Mouse (Mus musculus) heart, adult 2 months (tissue): Measurements from ENCODE around the gene Gm42372. TPM values are rescaled to one million over a fixed set of nuclear protein-coding genes. Genes with fewer than 3 reads are reported as not detected.

Experiments
- DNase-seq, 2 experiments: peaks; one replicate each; pipeline ENCODE4 v3.0.0; 2021
- H3K27ac ChIP-seq: fragments of 200-600 bp; 2 replicates; pipeline ENCODE4 v1.8.1; 2022
- H3K27me3 ChIP-seq: fragments of 200-500 bp; 2 replicates; pipeline ENCODE4 v1.6.1; 2012; ENCODE audit warnings: mild to moderate bottlenecking, low read length, inconsistent platforms, mixed read lengths; ENCODE audit not compliant: control insufficient read depth, insufficient read depth
- H3K36me3 ChIP-seq: fragments of 200-500 bp; 2 replicates; pipeline ENCODE4 v1.6.1; 2012; ENCODE audit warnings: low read length, inconsistent platforms; ENCODE audit not compliant: control insufficient read depth, insufficient read depth
- H3K4me1 ChIP-seq: fragments of 200-500 bp; 2 replicates; pipeline ENCODE4 v1.6.1; 2011; ENCODE audit warnings: low read length; ENCODE audit not compliant: control insufficient read depth, insufficient read depth
- H3K4me3 ChIP-seq: fragments of 200-600 bp; 2 replicates; pipeline ENCODE4 v1.8.1; 2022
- H3K79me2 ChIP-seq: fragments of 200-500 bp; replicated peaks from 2 replicates; pipeline ENCODE4 v1.6.1; 2012; ENCODE audit warnings: mild to moderate bottlenecking, inconsistent platforms, low read length, moderate library complexity, mixed read lengths; ENCODE audit not compliant: control insufficient read depth, insufficient read depth
- H3K9ac ChIP-seq: fragments of 200-500 bp; 2 replicates; pipeline ENCODE4 v1.6.1; 2012; ENCODE audit warnings: low read depth, mild to moderate bottlenecking, control low read depth, inconsistent platforms, low read length, mixed read lengths
- CTCF ChIP-seq: fragments of 200-600 bp; IDR thresholded peaks from 2 replicates; pipeline ENCODE4 v1.8.1; 2022; ENCODE audit warnings: antibody characterized with exemption, mild to moderate bottlenecking, moderate library complexity
- EP300 ChIP-seq: fragments of 200-500 bp; IDR thresholded peaks from 2 replicates; pipeline ENCODE4 v1.6.1; 2011; ENCODE audit warnings: low read depth, low read length, control low read depth; ENCODE audit not compliant: insufficient read depth
- POLR2A ChIP-seq: fragments of 200-500 bp; IDR thresholded peaks from 2 replicates; pipeline ENCODE4 v1.6.1; 2011; ENCODE audit warnings: mild to moderate bottlenecking, low read depth, low read length, control low read depth; ENCODE audit not compliant: insufficient read depth
- WGBS: fragments of 180-500 bp; shearing (Covaris S2); methylation state at CpG from one replicate; pipeline ENCODE4 v1.1.7; 2018; 5-methylcytosine and 5-hydroxymethylcytosine counted together
- intact Hi-C: fragments of 180-260 bp; cut with DNase I; formaldehyde crosslinking; loops from one replicate; pipeline ENCODE4 v1.15.1; 2025
- polyA plus RNA-seq: library from polyadenylated mRNA; depleted of rRNA; stranded (reverse); fragments of >200 nt; gene quantifications from 2 replicates; pipeline ENCODE4 v1.2.3, GENCODE M21; 2012
- total RNA-seq, 2 experiments: library from RNA; stranded (reverse); gene quantifications; 2 replicates each; pipeline ENCODE4 v1.2.3; 2021

The Gm42372 gene
- total and polyA plus RNA-seq, 3 experiments: not detected

GRCm38 (mm10) chr7:16944061-16944807 is 38.7 kb upstream of the Gm42372 start, which contains the start of gene Pnmal2:
TSS of gene Pnmal2 (plus strand) at chr7:16944682.
- TF ChIP-seq CTCF (no peak), EP300 (no peak), POLR2A (peak; percentile 44; the same call in 1 of the 2 replicates)
- peak within 1 kb of the TSS; percentile 84 for H3K9ac ChIP-seq
- intact Hi-C loops: no loop called here

DNA sequence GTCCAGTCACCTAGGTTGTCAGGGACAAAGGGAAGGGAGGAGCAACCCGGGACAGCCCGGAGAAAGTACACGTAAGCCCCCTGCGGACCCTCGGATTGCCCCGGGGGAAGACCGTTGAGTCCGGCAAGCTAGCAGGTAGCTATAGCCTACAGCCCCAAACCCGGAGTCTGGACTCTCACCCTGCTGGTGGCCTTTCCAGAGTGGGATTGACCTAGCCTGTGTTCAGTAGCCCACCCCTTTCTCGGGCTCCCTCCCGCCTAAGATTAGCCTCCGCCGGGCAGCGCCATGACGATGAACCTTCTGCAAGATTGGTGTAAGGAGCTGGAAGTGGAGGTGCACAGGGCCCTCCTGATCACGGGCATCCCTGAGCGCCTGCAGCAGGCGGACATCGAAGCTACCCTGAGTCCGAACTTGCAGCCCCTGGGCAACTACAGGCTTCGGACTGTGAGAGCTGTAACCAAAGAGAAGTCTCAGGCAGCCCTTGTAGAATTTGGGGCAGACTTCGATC is 38.0 kb upstream of the Gm42372 start:
- intact Hi-C loops: no loop called here
- TF ChIP-seq CTCF (no peak), POLR2A (no peak), EP300 (no peak)
- 8% methylated on average over 22 of the region's 22 CpGs for WGBS
- Histone ChIP-seq H3K9ac (peak overlapping the region; percentile 84), H3K27ac (peak overlapping the region; percentile 56), H3K79me2 (no peaks in the 10 kb centered on the region), H3K27me3 (no peaks in the 10 kb centered on the region), H3K4me1 (peaks cover 2% of the 10 kb centered on the region; the same call in 1 of the 2 replicates), H3K4me3 (peak overlapping the region; percentile 59), H3K36me3 (no peaks in the 10 kb centered on the region)
- DNase-seq: peak in 1 of 2 experiments; percentile 42

More at GRCm38 (mm10) chr7:16944061-16944807, 38.7 kb upstream of the Gm42372 start, which contains the start of gene Pnmal2:
- Histone ChIP-seq H3K4me3 (peak within 1 kb of the TSS; percentile 59), H3K27ac (peak within 1 kb of the TSS; percentile 56), H3K79me2 (no peaks in the 10 kb centered on the region), H3K36me3 (no peaks in the 10 kb centered on the region), H3K27me3 (no peaks in the 10 kb centered on the region), H3K4me1 (peaks cover 1% of the 10 kb centered on the region; the same call in 1 of the 2 replicates)
- WGBS: 24% methylated on average over 36 of the region's 36 CpGs
- peak; percentile 81 to 84 for DNase-seq

DNA sequence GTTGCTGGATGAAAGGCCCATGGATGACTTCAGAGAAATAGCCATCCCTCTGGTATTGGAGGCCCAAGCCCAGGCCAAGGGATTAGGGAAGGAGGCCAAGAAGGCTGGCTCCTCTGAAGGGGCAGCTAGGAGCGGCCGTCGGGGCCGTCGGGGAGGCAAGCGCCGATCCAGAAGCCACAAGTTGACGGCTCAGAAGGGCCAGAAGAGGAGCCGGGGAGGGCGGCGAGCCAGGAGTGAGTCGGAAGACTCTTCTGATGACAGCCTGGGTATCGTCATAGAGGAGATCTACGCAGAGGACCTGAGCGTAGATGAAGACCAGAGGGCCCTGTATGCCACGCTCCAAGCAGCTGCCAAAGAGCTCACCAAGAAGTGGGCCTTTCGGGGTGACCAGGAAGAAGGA is 37.5 kb upstream of the Gm42372 start:
- peaks cover 3% of the 10 kb centered on the region; the same call in 1 of the 2 replicates for H3K4me1 ChIP-seq
- intact Hi-C loops: no loop called here
- 34% methylated on average over 17 of the region's 17 CpGs for WGBS

GRCm38 (mm10) chr7:16946441-16947348 is 36.2 kb upstream of the Gm42372 start:
- 6% methylated on average over 53 of the region's 53 CpGs for WGBS
- Histone ChIP-seq H3K9ac (peak overlapping the region; percentile 26; the same call in 1 of the 2 replicates), H3K36me3 (no peaks in the 10 kb centered on the region), H3K27ac (peak overlapping the region; percentile 28; the same call in 1 of the 2 replicates), H3K79me2 (no peaks in the 10 kb centered on the region), H3K4me3 (peak overlapping the region; percentile 47), H3K4me1 (peaks cover 3% of the 10 kb centered on the region; the same call in 1 of the 2 replicates), H3K27me3 (no peaks in the 10 kb centered on the region)
- intact Hi-C loops: no loop called here
- TF ChIP-seq POLR2A (no peak), CTCF (peak; percentile 41)
- DNase-seq: peak; percentile 44 to 57

More for the DNA sequence above, 37.5 kb upstream of the Gm42372 start:
- no peak overlapping the region; the same call in 1 of the 2 replicates for H3K27ac ChIP-seq
- H3K9ac ChIP-seq: no peak overlapping the region
- peak in 1 of 2 experiments; percentile 20 for DNase-seq
- no peaks in the 10 kb centered on the region for H3K27me3 ChIP-seq
- no peaks in the 10 kb centered on the region for H3K36me3 ChIP-seq
- H3K4me3 ChIP-seq: peak overlapping the region; percentile 59; the same call in 1 of the 2 replicates
- H3K79me2 ChIP-seq: no peaks in the 10 kb centered on the region
- no peak for TF ChIP-seq POLR2A
- TF ChIP-seq EP300: no peak
- TF ChIP-seq CTCF: no peak

- H3K4me3 ChIP-seq: peak overlapping the region; percentile 47
- no peaks in the 10 kb centered on the region for H3K27me3 ChIP-seq
- no peaks in the 10 kb centered on the region for H3K36me3 ChIP-seq
- peaks cover 3% of the 10 kb centered on the region; the same call in 1 of the 2 replicates for H3K4me1 ChIP-seq
- no peak overlapping the region for H3K9ac ChIP-seq
- peak overlapping the region; percentile 28; the same call in 1 of the 2 replicates for H3K27ac ChIP-seq
- TF ChIP-seq POLR2A (no peak), CTCF (no peak), EP300 (no peak)
- peak; percentile 29 to 48 for DNase-seq
- 24% methylated on average over 21 of the region's 22 CpGs for WGBS
- intact Hi-C loops: no loop called here
- no peaks in the 10 kb centered on the region for H3K79me2 ChIP-seq
Measured at GRCm38 (mm10) chr7:16947349-16947895, 35.5 kb upstream of the Gm42372 start.
